Mouse (Mus musculus) ES-E14 (cell line): ENCODE measurements at regions not wholly inside any gene's neighbourhood (a gene's known extent, or its start where the extent isn't known, plus 50 kb on each side); places are given as distances from the start of the nearest gene placed in this dataset.

Source experiments
- HCFC1 ChIP-seq: IDR thresholded peaks from 2 replicates; pipeline ENCODE4 v1.6.1; 2012; ENCODE audit warnings: low read length, inconsistent platforms, borderline replicate concordance; ENCODE audit not compliant: insufficient read depth
- MAFK ChIP-seq: IDR thresholded peaks from 2 replicates; pipeline ENCODE4 v1.6.1; 2014; ENCODE audit warnings: mild to moderate bottlenecking, low read depth, low read length, inconsistent platforms; ENCODE audit not compliant: insufficient read depth
- ZC3H11A ChIP-seq: IDR thresholded peaks from 2 replicates; pipeline ENCODE4 v1.6.1; 2012; ENCODE audit warnings: low read depth, mild to moderate bottlenecking, inconsistent platforms, low read length, borderline replicate concordance
- ZNF384 ChIP-seq: IDR thresholded peaks from 2 replicates; pipeline ENCODE4 v1.6.1; 2012; ENCODE audit warnings: low read depth, low read length, inconsistent platforms

DNA sequence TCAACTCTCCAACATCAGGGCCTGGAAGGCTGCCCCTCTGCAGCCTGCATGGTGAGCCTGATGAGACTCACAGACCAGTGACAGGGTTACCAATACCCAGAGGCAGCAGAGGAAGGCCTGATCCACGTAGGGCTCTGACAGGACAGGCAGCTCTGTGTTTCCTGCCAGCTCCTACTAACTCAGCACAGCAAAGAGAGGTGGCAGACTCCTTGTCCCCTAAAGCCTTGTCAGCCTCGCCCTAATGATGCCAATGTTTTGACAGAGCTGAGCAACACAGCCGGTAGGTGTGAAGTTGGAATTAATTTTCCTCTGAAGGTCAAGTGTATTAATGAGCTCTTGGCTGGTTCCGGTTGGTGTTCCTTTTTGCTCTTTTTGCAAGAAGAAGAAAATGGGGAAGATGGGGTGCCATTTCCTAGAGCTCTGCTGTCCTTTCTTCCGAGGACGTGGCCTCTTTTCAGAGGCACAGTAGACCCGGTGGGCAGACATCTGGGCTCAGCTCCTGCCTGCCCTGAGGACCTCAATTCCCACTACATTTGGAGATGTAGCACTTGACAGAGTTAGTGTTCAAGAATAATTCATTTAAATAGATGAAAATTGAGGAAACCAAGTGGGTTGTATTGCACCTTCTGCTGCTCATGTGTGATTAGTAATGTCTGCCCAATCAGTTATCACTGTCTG, 395.5 kb upstream of the Tbx3 start:
- TF ChIP-seq MAFK: no peak
- TF ChIP-seq HCFC1: no peak
- no peak for TF ChIP-seq ZNF384
- TF ChIP-seq ZC3H11A: no peak
